Mouse (Mus musculus): ENCODE results near the gene Atic. TPM values are rescaled to one million over a fixed set of nuclear protein-coding genes. Genes with fewer than 3 reads are reported as not detected.

The Atic gene
- total RNA-seq, 1 experiment: 127 TPM

DNA sequence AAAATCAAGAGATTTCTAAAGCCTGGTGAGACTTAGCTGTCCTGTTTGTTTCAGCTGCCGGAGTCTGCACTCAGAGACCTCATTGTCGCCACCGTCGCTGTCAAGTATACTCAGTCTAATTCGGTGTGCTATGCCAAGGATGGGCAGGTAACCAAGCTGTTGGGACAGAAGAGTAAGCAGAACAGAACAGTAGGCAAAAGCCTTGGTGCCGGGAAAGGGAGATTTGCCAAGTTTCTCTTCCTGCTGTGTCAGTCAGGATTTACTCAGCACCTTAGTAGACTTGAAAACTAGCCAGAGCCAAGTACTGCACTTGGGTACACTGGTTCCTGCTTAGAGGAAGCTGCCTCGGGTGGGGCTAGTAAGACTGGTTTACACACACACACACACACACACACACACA lies 19.0 kb downstream of the Atic start:
- Histone ChIP-seq H3K9ac (ENCODE audit: insufficient read depth, low read depth, low read length, poor library complexity, severe bottlenecking) (no peak overlapping the region), H3K27ac (ENCODE audit: insufficient read depth, low read depth, low read length, poor library complexity, severe bottlenecking) (no peak overlapping the region), H3K4me1 (ENCODE audit: control insufficient read depth in 2 of 2, insufficient read depth in 2 of 2, low read length in 2 of 2, poor library complexity in 1 of 2) (peaks cover 0 to 2% of the 10 kb centered on the region in 2 experiments; a peak in 1 of 4 replicates), H3K36me3 (ENCODE audit: control insufficient read depth, insufficient read depth, low read length, poor library complexity, severe bottlenecking) (peaks cover 58% of the 10 kb centered on the region), H3K9me3 (ENCODE audit: control insufficient read depth, insufficient read depth, low read depth, low read length) (no peaks in the 10 kb centered on the region), H3K4me3 (ENCODE audit: insufficient read depth in 1 of 2, low read depth in 1 of 2, low read length in 2 of 2, poor library complexity in 1 of 2, severe bottlenecking in 1 of 2) (no peak overlapping the region)
- DNase-seq (ENCODE audit: low read depth, low spot score): no peak
- in situ Hi-C loops (cut with MboI; ENCODE audit: low sequenced_read_pairs in 2 of 2, unreplicated experiment in 2 of 2): loop anchor here in 1 of 2 experiments (10.0 kb wide), 1 partner anchor 49 kb away; no protein-coding TSS in a partner anchor
- TF ChIP-seq ZNF384 (IDR thresholded peaks at IDR 0.05; ENCODE audit: low read depth, low read length) (no peak), CHD2 (IDR thresholded peaks at IDR 0.05; ENCODE audit: low read depth, low read length) (no peak), MAFK (IDR thresholded peaks at IDR 0.05; ENCODE audit: insufficient read depth, low read depth, low read length) (no peak), HCFC1 (IDR thresholded peaks at IDR 0.05; ENCODE audit: borderline replicate concordance, insufficient read depth, low read length) (no peak), ZC3H11A (IDR thresholded peaks at IDR 0.05; ENCODE audit: borderline replicate concordance, low read depth, low read length) (no peak)

- Histone ChIP-seq H3K4me1 (ENCODE audit: control insufficient read depth in 2 of 2, insufficient read depth in 2 of 2, low read length in 2 of 2, poor library complexity in 1 of 2) (no peaks in the 10 kb centered on the region), H3K36me3 (ENCODE audit: control insufficient read depth, insufficient read depth, low read length, poor library complexity, severe bottlenecking) (peaks cover 52% of the 10 kb centered on the region), H3K9ac (ENCODE audit: insufficient read depth, low read depth, low read length, poor library complexity, severe bottlenecking) (no peak overlapping the region), H3K4me3 (ENCODE audit: insufficient read depth in 1 of 2, low read depth in 1 of 2, low read length in 2 of 2, poor library complexity in 1 of 2, severe bottlenecking in 1 of 2) (no peak overlapping the region), H3K27ac (ENCODE audit: insufficient read depth, low read depth, low read length, poor library complexity, severe bottlenecking) (no peak overlapping the region), H3K9me3 (ENCODE audit: control insufficient read depth, insufficient read depth, low read depth, low read length) (no peaks in the 10 kb centered on the region)
- in situ Hi-C loops (cut with MboI; ENCODE audit: low sequenced_read_pairs in 2 of 2, unreplicated experiment in 2 of 2): loop anchor here in 1 of 2 experiments (10.0 kb wide), 1 partner anchor 48 kb away; no protein-coding TSS in a partner anchor
- no peak for DNase-seq (ENCODE audit: low read depth, low spot score)
- TF ChIP-seq ZNF384 (IDR thresholded peaks at IDR 0.05; ENCODE audit: low read depth, low read length) (no peak), MAFK (IDR thresholded peaks at IDR 0.05; ENCODE audit: insufficient read depth, low read depth, low read length) (no peak), CHD2 (IDR thresholded peaks at IDR 0.05; ENCODE audit: low read depth, low read length) (no peak), HCFC1 (IDR thresholded peaks at IDR 0.05; ENCODE audit: borderline replicate concordance, insufficient read depth, low read length) (no peak)
Measured at GRCm38 (mm10) chr1:71576837-71577236, 19.9 kb downstream of the Atic start.

DNA sequence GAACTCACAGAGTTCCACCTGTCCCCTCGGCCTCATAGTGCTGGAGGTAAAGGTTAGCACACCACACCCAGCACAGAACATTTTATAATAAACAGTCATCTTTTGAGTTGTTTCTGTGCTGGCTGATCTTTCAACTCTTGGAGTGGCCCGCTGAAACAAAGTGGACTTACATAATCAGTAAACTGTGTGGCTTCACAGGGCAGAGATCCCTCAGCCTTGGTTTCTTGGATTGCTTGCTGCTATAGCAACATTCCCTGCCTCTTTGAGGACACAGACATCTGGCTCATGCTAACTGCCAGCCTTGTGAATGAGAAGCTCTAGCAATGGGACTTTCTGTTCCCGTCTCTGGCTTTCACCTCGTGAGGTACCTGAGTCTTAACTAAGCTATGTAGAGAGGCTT lies 22.6 kb downstream of the Atic start:
- no peak overlapping the region for H3K4me3 ChIP-seq (ENCODE audit: insufficient read depth in 1 of 2, low read depth in 1 of 2, low read length in 2 of 2, poor library complexity in 1 of 2, severe bottlenecking in 1 of 2)
- peaks cover 39% of the 10 kb centered on the region for H3K36me3 ChIP-seq (ENCODE audit: control insufficient read depth, insufficient read depth, low read length, poor library complexity, severe bottlenecking)
- TF ChIP-seq ZC3H11A (IDR thresholded peaks at IDR 0.05; ENCODE audit: borderline replicate concordance, low read depth, low read length): no peak
- TF ChIP-seq HCFC1 (IDR thresholded peaks at IDR 0.05; ENCODE audit: borderline replicate concordance, insufficient read depth, low read length): no peak
- no peak for TF ChIP-seq CHD2 (IDR thresholded peaks at IDR 0.05; ENCODE audit: low read depth, low read length)
- TF ChIP-seq ZNF384 (IDR thresholded peaks at IDR 0.05; ENCODE audit: low read depth, low read length): no peak
- no peak for TF ChIP-seq MAFK (IDR thresholded peaks at IDR 0.05; ENCODE audit: insufficient read depth, low read depth, low read length)
- no peak overlapping the region for H3K9ac ChIP-seq (ENCODE audit: insufficient read depth, low read depth, low read length, poor library complexity, severe bottlenecking)
- H3K4me1 ChIP-seq (ENCODE audit: control insufficient read depth in 2 of 2, insufficient read depth in 2 of 2, low read length in 2 of 2, poor library complexity in 1 of 2): no peaks in the 10 kb centered on the region
- no peak overlapping the region for H3K27ac ChIP-seq (ENCODE audit: insufficient read depth, low read depth, low read length, poor library complexity, severe bottlenecking)
- no peak for DNase-seq (ENCODE audit: low read depth, low spot score)
- H3K9me3 ChIP-seq (ENCODE audit: control insufficient read depth, insufficient read depth, low read depth, low read length): no peaks in the 10 kb centered on the region
- in situ Hi-C loops (cut with MboI; ENCODE audit: low sequenced_read_pairs in 2 of 2, unreplicated experiment in 2 of 2): loop anchor here in 1 of 2 experiments (10.0 kb wide), 1 partner anchor 45 kb away; no protein-coding TSS in a partner anchor

DNA sequence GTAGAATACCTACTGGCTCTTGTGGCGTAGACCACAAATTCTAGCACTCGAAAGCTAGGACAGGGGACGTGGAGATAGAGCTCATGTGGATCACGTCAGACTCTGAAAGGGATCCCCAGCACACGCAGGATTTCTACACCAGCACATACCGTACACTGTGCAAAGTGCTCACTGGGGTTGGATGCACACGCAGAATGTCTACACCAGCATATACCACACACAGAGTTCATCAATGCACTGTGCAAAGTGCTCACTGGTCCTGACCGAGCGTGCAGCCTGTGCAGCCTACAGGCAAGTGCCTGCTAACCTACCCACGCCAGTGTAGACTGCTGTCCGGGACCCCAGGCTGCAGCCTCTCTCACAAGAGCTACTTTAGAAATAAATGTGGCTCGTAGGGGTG lies 23.5 kb downstream of the Atic start:
- DNase-seq (ENCODE audit: low read depth, low spot score): no peak
- Histone ChIP-seq H3K27ac (ENCODE audit: insufficient read depth, low read depth, low read length, poor library complexity, severe bottlenecking) (no peak overlapping the region), H3K4me1 (ENCODE audit: control insufficient read depth in 2 of 2, insufficient read depth in 2 of 2, low read length in 2 of 2, poor library complexity in 1 of 2) (no peaks in the 10 kb centered on the region), H3K4me3 (ENCODE audit: insufficient read depth in 1 of 2, low read depth in 1 of 2, low read length in 2 of 2, poor library complexity in 1 of 2, severe bottlenecking in 1 of 2) (no peak overlapping the region), H3K9ac (ENCODE audit: insufficient read depth, low read depth, low read length, poor library complexity, severe bottlenecking) (no peak overlapping the region), H3K36me3 (ENCODE audit: control insufficient read depth, insufficient read depth, low read length, poor library complexity, severe bottlenecking) (peaks cover 40% of the 10 kb centered on the region), H3K9me3 (ENCODE audit: control insufficient read depth, insufficient read depth, low read depth, low read length) (no peaks in the 10 kb centered on the region)
- in situ Hi-C loops (cut with MboI; ENCODE audit: low sequenced_read_pairs in 2 of 2, unreplicated experiment in 2 of 2): no loop called here
- TF ChIP-seq CHD2 (IDR thresholded peaks at IDR 0.05; ENCODE audit: low read depth, low read length) (no peak), HCFC1 (IDR thresholded peaks at IDR 0.05; ENCODE audit: borderline replicate concordance, insufficient read depth, low read length) (no peak), ZNF384 (IDR thresholded peaks at IDR 0.05; ENCODE audit: low read depth, low read length) (no peak), ZC3H11A (IDR thresholded peaks at IDR 0.05; ENCODE audit: borderline replicate concordance, low read depth, low read length) (no peak), MAFK (IDR thresholded peaks at IDR 0.05; ENCODE audit: insufficient read depth, low read depth, low read length) (no peak)

DNA sequence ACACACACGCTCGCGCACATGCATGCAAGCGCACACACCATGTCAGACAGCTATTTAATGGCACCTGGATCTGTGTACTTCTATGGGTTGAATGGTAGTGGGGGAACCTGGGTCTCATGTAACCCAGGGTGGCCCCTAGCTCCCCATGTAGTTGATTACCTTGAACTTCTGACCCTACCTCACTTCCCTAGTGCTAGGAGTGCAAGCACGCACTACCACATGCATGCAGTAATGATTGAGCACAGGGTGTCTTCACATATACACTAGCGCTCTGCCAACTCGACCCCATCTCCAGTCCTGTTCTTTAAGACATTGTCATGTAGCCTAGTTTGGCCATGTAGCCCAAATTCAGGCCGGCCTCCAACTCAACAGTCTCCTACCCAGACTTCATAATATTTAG lies 26.4 kb downstream of the Atic start:
- Histone ChIP-seq H3K36me3 (ENCODE audit: control insufficient read depth, insufficient read depth, low read length, poor library complexity, severe bottlenecking) (peaks cover 42% of the 10 kb centered on the region), H3K9me3 (ENCODE audit: control insufficient read depth, insufficient read depth, low read depth, low read length) (no peaks in the 10 kb centered on the region), H3K27ac (ENCODE audit: insufficient read depth, low read depth, low read length, poor library complexity, severe bottlenecking) (no peak overlapping the region), H3K9ac (ENCODE audit: insufficient read depth, low read depth, low read length, poor library complexity, severe bottlenecking) (no peak overlapping the region), H3K4me1 (ENCODE audit: control insufficient read depth in 2 of 2, insufficient read depth in 2 of 2, low read length in 2 of 2, poor library complexity in 1 of 2) (no peaks in the 10 kb centered on the region), H3K4me3 (ENCODE audit: insufficient read depth in 1 of 2, low read depth in 1 of 2, low read length in 2 of 2, poor library complexity in 1 of 2, severe bottlenecking in 1 of 2) (no peak overlapping the region)
- TF ChIP-seq ZC3H11A (IDR thresholded peaks at IDR 0.05; ENCODE audit: borderline replicate concordance, low read depth, low read length) (no peak), HCFC1 (IDR thresholded peaks at IDR 0.05; ENCODE audit: borderline replicate concordance, insufficient read depth, low read length) (no peak), ZNF384 (IDR thresholded peaks at IDR 0.05; ENCODE audit: low read depth, low read length) (no peak), MAFK (IDR thresholded peaks at IDR 0.05; ENCODE audit: insufficient read depth, low read depth, low read length) (no peak), CHD2 (IDR thresholded peaks at IDR 0.05; ENCODE audit: low read depth, low read length) (no peak)
- in situ Hi-C loops (cut with MboI; ENCODE audit: low sequenced_read_pairs in 2 of 2, unreplicated experiment in 2 of 2): no loop called here
- no peak for DNase-seq (ENCODE audit: low read depth, low spot score)
